Comparison of ENCODE assay signal across 13 mouse cellular contexts in the genomic region with DNA sequence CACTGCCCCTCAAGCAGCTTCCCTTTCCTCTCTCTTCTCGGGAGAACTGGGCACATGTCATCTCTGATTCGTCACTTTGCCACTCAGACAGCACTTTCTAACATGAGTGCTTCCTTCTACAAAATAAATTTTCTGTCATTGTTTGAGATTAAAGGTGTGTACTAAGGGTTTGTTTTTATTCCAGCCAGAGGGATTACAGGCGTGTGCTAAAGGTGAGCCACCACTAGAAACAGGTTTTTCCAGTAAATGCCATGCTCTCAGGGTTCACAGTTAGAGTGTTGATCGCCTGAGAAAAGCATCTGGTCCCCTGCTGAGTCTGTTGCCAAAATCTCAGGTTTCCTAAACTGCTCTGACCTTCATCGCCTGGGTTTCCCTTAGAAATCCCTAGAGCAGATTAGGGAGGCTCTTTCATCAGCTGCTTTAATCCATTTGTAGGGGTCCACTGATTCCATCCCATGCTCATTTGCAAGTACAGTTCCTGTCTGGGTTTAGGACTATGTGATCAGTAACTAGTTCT.
"Had no signal": no experiment of that assay in that cellular context is flagged by ENCODE, and none has a peak within 500 bp of the region (broad histone marks: within the 10 kb centered on the region; RNA-seq: fewer than 3 reads in every experiment).

No protein-coding gene starts in this region.

- H3K4me2 ChIP-seq: limb, embryonic 15.5 days; liver, embryonic 12.5 days; lung, embryonic 14.5 days; neural tube, embryonic 15.5 days had no signal

- H3K9ac ChIP-seq: limb, embryonic 15.5 days; liver, embryonic 12.5 days; lung, embryonic 14.5 days; neural tube, embryonic 15.5 days had no signal

- DNase-seq: kidney, adult 8-10 months; kidney, postnatal 25 days; lung, embryonic 14.5 days; midbrain, embryonic 14.5 days; spleen, adult 18-20 months; thymus, adult 18-20 months had no signal

- H3K4me3 ChIP-seq: left cerebral cortex, adult 2 months; limb, embryonic 15.5 days; liver, embryonic 12.5 days; midbrain, embryonic 10.5 days; myocyte; neural tube, embryonic 15.5 days had no signal

- H3K9me3 ChIP-seq: limb, embryonic 15.5 days; liver, embryonic 12.5 days; midbrain, embryonic 10.5 days; neural tube, embryonic 15.5 days had no signal

- H3K27me3 ChIP-seq: limb, embryonic 15.5 days; liver, embryonic 12.5 days; neural tube, embryonic 15.5 days had no signal

- ATAC-seq: intestine, postnatal 0 days; liver, embryonic 12.5 days had no signal

- H3K27ac ChIP-seq: left cerebral cortex, adult 2 months; limb, embryonic 15.5 days; liver, embryonic 12.5 days; midbrain, embryonic 10.5 days; neural tube, embryonic 15.5 days had no signal
